Comparison of ENCODE assay signal across 10 mouse cellular contexts in the genomic region with DNA sequence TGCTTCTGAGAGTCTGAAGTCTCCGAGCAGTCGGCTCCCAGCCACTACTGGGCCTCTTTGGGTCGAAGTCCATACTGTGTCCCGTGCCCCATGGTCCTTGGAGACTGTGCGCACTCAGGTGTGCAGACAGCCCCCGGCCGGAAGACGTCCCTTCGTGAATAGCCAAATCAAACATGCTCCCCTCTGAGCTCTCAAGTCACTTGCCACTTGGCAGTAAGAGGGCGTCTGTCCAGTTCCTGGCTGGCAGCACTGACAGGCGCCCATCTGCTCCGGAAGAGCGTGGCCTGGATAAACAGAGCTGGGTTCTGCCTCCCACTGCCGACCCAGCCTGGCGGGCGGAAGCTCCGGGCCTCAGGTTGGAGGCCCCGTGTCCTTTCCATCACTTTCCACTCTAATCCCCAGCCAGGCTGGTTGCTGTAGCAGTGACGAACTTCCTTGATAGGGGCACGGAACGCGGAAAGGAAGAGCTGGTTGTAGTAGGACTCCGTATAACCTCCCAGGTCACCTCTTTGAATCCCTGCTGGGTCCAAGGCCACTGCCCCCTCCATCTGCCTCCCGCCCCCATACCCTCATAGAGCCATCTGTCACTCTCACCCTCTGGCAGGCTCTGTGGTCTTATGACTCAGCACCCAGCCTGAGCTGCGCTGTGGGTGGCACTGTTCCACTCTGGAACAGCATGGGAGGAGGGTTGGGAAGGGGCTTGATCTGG. TPM values are rescaled to one million over a fixed set of nuclear protein-coding genes. Genes with fewer than 3 reads are reported as not detected.
DNase-seq lines count a peak whose midpoint lies in the region; ATAC-seq lines count a peak whose summit lies in the region.
"Had no signal": no experiment of that assay in that cellular context is flagged by ENCODE, and none has a peak within 500 bp of the region (broad histone marks: within the 10 kb centered on the region; RNA-seq: fewer than 3 reads in every experiment).

No protein-coding gene starts in this region.

- H3K27me3 ChIP-seq in forebrain, embryonic 13.5 days = no peaks in the 10 kb centered on the region
- no peaks in the 10 kb centered on the region for H3K27me3 ChIP-seq in forebrain, embryonic 15.5 days
- no peaks in the 10 kb centered on the region for H3K27me3 ChIP-seq in intestine, embryonic 15.5 days (replicated peaks)
- H3K27me3 ChIP-seq: embryonic facial prominence, embryonic 12.5 days had no signal

- H3K27ac ChIP-seq in forebrain, embryonic 13.5 days = no peak overlapping the region
- H3K27ac ChIP-seq in forebrain, embryonic 15.5 days (replicated peaks) = no peak overlapping the region
- peak overlapping the region; percentile 79 for H3K27ac ChIP-seq in intestine, embryonic 15.5 days
- H3K27ac ChIP-seq: embryonic facial prominence, embryonic 12.5 days; macrophage had no signal

- 0 out of 2 replicates have a peak, but pooled peaks have one; percentile 45 for ATAC-seq in forebrain, embryonic 13.5 days
- no peak for ATAC-seq in forebrain, embryonic 15.5 days (replicated peaks)
- peak; percentile 95 for ATAC-seq in intestine, embryonic 15.5 days

- 0 out of 2 replicates have a peak, but pooled peaks cover 5% of the 10 kb centered on the region for H3K4me1 ChIP-seq in forebrain, embryonic 13.5 days
- no peaks in the 10 kb centered on the region for H3K4me1 ChIP-seq in forebrain, embryonic 15.5 days
- H3K4me1 ChIP-seq in intestine, embryonic 15.5 days (replicated peaks) = 0 out of 2 replicates have a peak, but pooled peaks cover 6% of the 10 kb centered on the region

- H3K4me3 ChIP-seq in forebrain, embryonic 13.5 days = no peak overlapping the region
- H3K4me3 ChIP-seq in forebrain, embryonic 15.5 days = no peak overlapping the region
- H3K4me3 ChIP-seq in intestine, embryonic 15.5 days (replicated peaks) = no peak overlapping the region
- H3K4me3 ChIP-seq: embryonic facial prominence, embryonic 12.5 days had no signal

- H3K9me3 ChIP-seq in forebrain, embryonic 13.5 days (replicated peaks) = no peaks in the 10 kb centered on the region
- no peaks in the 10 kb centered on the region for H3K9me3 ChIP-seq in forebrain, embryonic 15.5 days
- H3K9me3 ChIP-seq in intestine, embryonic 15.5 days = no peaks in the 10 kb centered on the region
- H3K9me3 ChIP-seq: embryonic facial prominence, embryonic 12.5 days had no signal

- WGBS in forebrain, embryonic 13.5 days = 79% methylated on average over 25 of the region's 25 CpGs
- WGBS in forebrain, embryonic 15.5 days = 78% methylated on average over 25 of the region's 25 CpGs
- WGBS in intestine, embryonic 15.5 days = 54% methylated on average over 25 of the region's 25 CpGs

- H3K9ac ChIP-seq in forebrain, embryonic 13.5 days = no peak overlapping the region
- no peak overlapping the region for H3K9ac ChIP-seq in forebrain, embryonic 15.5 days (replicated peaks)
- H3K9ac ChIP-seq in intestine, embryonic 15.5 days = no peak overlapping the region
- H3K9ac ChIP-seq: embryonic facial prominence, embryonic 12.5 days had no signal

- peak; percentile 34 to 50 for DNase-seq in adrenal gland, adult 18-20 months (ENCODE audit: low spot score in 2 of 2)
- DNase-seq in frontal cortex, postnatal 25 days (ENCODE audit: low spot score in 2 of 2) = peak; percentile 14 to 44
- peak; percentile 60 to 72 for DNase-seq in left cerebral cortex, adult 18-20 months (ENCODE audit: low spot score in 2 of 2)
- DNase-seq in right cerebral cortex, postnatal 25 days = peak; percentile 48
- DNase-seq in ovary, postnatal 14 days (ENCODE audit: low spot score) = no peak

- no peaks in the 10 kb centered on the region for H3K36me3 ChIP-seq in forebrain, embryonic 13.5 days (ENCODE audit: poor library complexity, severe bottlenecking)
- no peaks in the 10 kb centered on the region for H3K36me3 ChIP-seq in forebrain, embryonic 15.5 days
- H3K36me3 ChIP-seq in intestine, embryonic 15.5 days = no peaks in the 10 kb centered on the region
- H3K36me3 ChIP-seq: embryonic facial prominence, embryonic 12.5 days had no signal

- H3K4me2 ChIP-seq in forebrain, embryonic 13.5 days = no peak overlapping the region
- no peak overlapping the region for H3K4me2 ChIP-seq in forebrain, embryonic 15.5 days (replicated peaks)
- peak overlapping the region; percentile 30 for H3K4me2 ChIP-seq in intestine, embryonic 15.5 days (replicated peaks)
- H3K4me2 ChIP-seq: embryonic facial prominence, embryonic 12.5 days had no signal

RNA-seq across cellular contexts. Expression of gene Dusp5, which starts 28.5 kb away (rescaled TPM):
- 1.5 and 1.8 TPM in 2 replicates for polyA plus RNA-seq in forebrain, embryonic 13.5 days (2015; fragmentation: Nextera tagmentation; extraction: Ambion mirVana)
- 2.9 TPM in 2 replicates for polyA plus RNA-seq in forebrain, embryonic 15.5 days (2015; fragmentation: Nextera tagmentation; extraction: Ambion mirVana)
- 10 to 100 TPM in 1 of 2 experiments, 1 to 10 TPM in 1; 6.5 to 13.6 TPM for total RNA-seq in adrenal gland, adult 18-20 months (2021)
- 8.7 and 9.0 TPM in 2 replicates for polyA plus RNA-seq in intestine, embryonic 15.5 days (2015; fragmentation: Nextera tagmentation; extraction: Ambion mirVana)
- 10 to 100 TPM; 20.1 to 22.5 TPM for total RNA-seq in left cerebral cortex, adult 18-20 months (2021)
